Mouse (Mus musculus): Measurements from ENCODE around the gene Oat. TPM values are rescaled to one million over a fixed set of nuclear protein-coding genes. Genes with fewer than 3 reads are reported as not detected.
A peak's percentile ranks its signal among the peaks of the same experiment; 100 is the strongest.

The Oat gene
- total and polyA plus RNA-seq, 3 experiments: 87.6 to 204 (median 104) TPM

DNA sequence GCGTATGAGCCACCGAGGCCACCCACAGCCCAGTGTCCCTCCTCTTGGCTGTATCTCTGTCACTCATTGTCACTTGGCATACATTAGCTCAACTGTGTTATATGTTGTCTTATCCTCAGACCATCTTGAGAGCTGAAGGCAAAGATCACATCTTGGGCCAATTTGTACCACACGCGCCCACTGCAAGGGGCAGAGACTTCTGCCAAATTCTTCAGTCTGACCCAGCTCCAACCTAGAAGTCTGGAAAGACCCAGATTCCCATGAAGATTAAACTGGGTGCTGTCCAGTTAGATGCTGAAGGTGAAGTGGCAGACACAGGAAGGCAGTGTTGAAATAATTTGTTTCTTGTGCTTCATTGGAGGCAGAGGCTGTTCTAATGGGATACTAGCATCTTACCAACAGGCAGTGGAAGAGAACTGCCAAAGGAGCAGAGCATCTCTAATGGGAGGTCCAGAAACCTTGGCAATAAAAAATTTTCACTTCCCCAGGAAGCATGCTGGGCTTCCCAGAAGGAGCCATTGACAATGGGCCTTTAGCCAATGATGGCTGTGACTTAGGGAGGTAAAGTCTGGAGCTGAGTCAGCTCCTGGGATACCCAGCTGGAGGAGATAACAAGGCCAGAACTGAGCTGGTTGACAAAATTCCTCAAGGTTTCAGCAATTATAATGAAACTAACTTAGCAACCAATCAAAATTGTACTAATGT, 32.3 kb upstream of the Oat start:
- H3K27me3 ChIP-seq (replicated peaks): peaks cover 52% of the 10 kb centered on the region
- TF ChIP-seq JUN (IDR thresholded peaks at IDR 0.05; ENCODE audit: insufficient read depth, low read depth, low read length): no peak
- no peak for TF ChIP-seq BHLHE40 (IDR thresholded peaks at IDR 0.05; ENCODE audit: low read depth, low read length)
- TF ChIP-seq JUND (conservative IDR thresholded peaks at IDR 0.05; ENCODE audit: low read depth, low read length): no peak
- no peak for TF ChIP-seq CHD2 (IDR thresholded peaks at IDR 0.05; ENCODE audit: low read length)
- no peak for TF ChIP-seq UBTF (IDR thresholded peaks at IDR 0.05; ENCODE audit: low read depth, low read length)
- no peak for TF ChIP-seq USF1 (IDR thresholded peaks at IDR 0.05; ENCODE audit: low read depth, low read length)
- TF ChIP-seq SIN3A (IDR thresholded peaks at IDR 0.05; ENCODE audit: low read length): no peak
- TF ChIP-seq CTCF (conservative IDR thresholded peaks at IDR 0.05 in 1 of 2, IDR thresholded peaks at IDR 0.05 in 1 of 2; ENCODE audit: low read depth in 2 of 2, low read length in 2 of 2): no peak
- no peak for TF ChIP-seq USF2 (conservative IDR thresholded peaks at IDR 0.05; ENCODE audit: low read depth, low read length)
- no peak for TF ChIP-seq ZNF384 (IDR thresholded peaks at IDR 0.05; ENCODE audit: low read depth, low read length)
- no peak for TF ChIP-seq EP300 (IDR thresholded peaks at IDR 0.05; ENCODE audit: low read length)
- TF ChIP-seq ZMIZ1 (IDR thresholded peaks at IDR 0.05; ENCODE audit: low read depth, low read length): no peak
- no peak for TF ChIP-seq IRF4 (IDR thresholded peaks at IDR 0.05; ENCODE audit: low read depth, low read length)
- TF ChIP-seq E2F4 (IDR thresholded peaks at IDR 0.05; ENCODE audit: insufficient replicate concordance, low read depth, low read length): no peak
- TF ChIP-seq RAD21 (IDR thresholded peaks at IDR 0.05; ENCODE audit: low read depth, low read length): no peak
- TF ChIP-seq CHD1 (IDR thresholded peaks at IDR 0.05; ENCODE audit: low read depth, low read length): no peak
- no peak for TF ChIP-seq POLR2AphosphoS2 (IDR thresholded peaks at IDR 0.05; ENCODE audit: low read depth, low read length)

DNA sequence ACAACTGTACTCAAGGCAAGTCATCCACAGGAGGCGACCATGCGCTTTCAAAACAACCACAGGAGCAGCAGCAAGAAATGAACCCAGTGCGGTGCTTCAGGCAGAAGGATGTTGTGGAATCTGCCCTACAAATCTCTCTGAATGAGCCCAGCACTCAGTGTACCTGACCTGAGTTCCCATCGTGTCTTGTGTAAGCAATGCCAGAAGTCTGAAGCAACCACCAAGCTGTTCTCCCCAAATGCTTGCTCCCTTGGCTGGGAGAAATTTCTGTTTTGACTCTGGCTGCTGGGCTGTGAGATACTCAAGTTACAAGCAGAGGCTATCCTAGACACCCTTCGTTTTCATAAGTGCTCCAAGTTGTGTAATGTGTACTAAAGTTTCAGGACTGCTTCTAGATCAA, 29.5 kb upstream of the Oat start:
- peaks cover 78% of the 10 kb centered on the region for H3K27me3 ChIP-seq (replicated peaks)
- TF ChIP-seq CTCF (conservative IDR thresholded peaks at IDR 0.05 in 1 of 2, IDR thresholded peaks at IDR 0.05 in 1 of 2; ENCODE audit: low read depth in 2 of 2, low read length in 2 of 2) (0 out of 4 replicates have a peak, but pooled peaks of 1 of the 2 experiments have one; percentile 11), UBTF (IDR thresholded peaks at IDR 0.05; ENCODE audit: low read depth, low read length) (no peak), RAD21 (IDR thresholded peaks at IDR 0.05; ENCODE audit: low read depth, low read length) (peak; percentile 8), HCFC1 (IDR thresholded peaks at IDR 0.05; ENCODE audit: low read depth, low read length) (no peak), E2F4 (IDR thresholded peaks at IDR 0.05; ENCODE audit: insufficient replicate concordance, low read depth, low read length) (no peak), MAZ (IDR thresholded peaks at IDR 0.05; ENCODE audit: low read depth, low read length) (no peak), USF2 (conservative IDR thresholded peaks at IDR 0.05; ENCODE audit: low read depth, low read length) (no peak)
- dilution Hi-C loops (cut with MboI; ENCODE audit: extremely low pct_ligation_motif_present, extremely low pct_unique_long_range_greater_than_20kb, low sequenced_read_pairs): no loop called here

More for the DNA sequence above, 32.3 kb upstream of the Oat start:
- Histone ChIP-seq H3K9me3 (replicated peaks; ENCODE audit: low read length) (no peaks in the 10 kb centered on the region), H3K36me3 (replicated peaks in 1 of 2; ENCODE audit: control insufficient read depth in 1 of 2, insufficient read depth in 1 of 2, low read length in 1 of 2) (no peaks in the 10 kb centered on the region), H3K4me2 (ENCODE audit: insufficient read depth, low read depth, poor library complexity, severe bottlenecking) (no peak overlapping the region), H3K79me2 (replicated peaks; ENCODE audit: control insufficient read depth, extremely low read depth, insufficient read depth, poor library complexity, severe bottlenecking) (no peaks in the 10 kb centered on the region), H3K9ac (ENCODE audit: insufficient read depth, low read depth) (no peak overlapping the region), H3K27ac (ENCODE audit: insufficient read depth, low read depth) (no peak overlapping the region), H3K4me1 (ENCODE audit: control insufficient read depth in 1 of 2, insufficient read depth in 2 of 2) (peaks cover 4 to 21% of the 10 kb centered on the region in 2 experiments; a peak in 2 of 4 replicates), H3K4me3 (replicated peaks in 1 of 3; ENCODE audit: low read depth in 2 of 3, low read length in 2 of 3, poor library complexity in 1 of 3) (no peak overlapping the region)
- in situ Hi-C loops (cut with MboI; ENCODE audit: low pct_ligation_motif_present, low pct_unique_long_range_greater_than_20kb, low sequenced_read_pairs) (no loop called here), dilution Hi-C loops (cut with MboI; ENCODE audit: extremely low pct_ligation_motif_present, extremely low pct_unique_long_range_greater_than_20kb, low sequenced_read_pairs) (no loop called here)
- no peak for DNase-seq (ENCODE audit: extremely low read depth)

More for the DNA sequence above, 29.5 kb upstream of the Oat start:
- Histone ChIP-seq H3K27ac (ENCODE audit: insufficient read depth, low read depth) (no peak overlapping the region), H3K79me2 (replicated peaks; ENCODE audit: control insufficient read depth, extremely low read depth, insufficient read depth, poor library complexity, severe bottlenecking) (no peaks in the 10 kb centered on the region), H3K4me2 (ENCODE audit: insufficient read depth, low read depth, poor library complexity, severe bottlenecking) (no peak overlapping the region), H3K9me3 (replicated peaks; ENCODE audit: low read length) (no peaks in the 10 kb centered on the region), H3K9ac (ENCODE audit: insufficient read depth, low read depth) (no peak overlapping the region), H3K36me3 (replicated peaks in 1 of 2; ENCODE audit: control insufficient read depth in 1 of 2, insufficient read depth in 1 of 2, low read length in 1 of 2) (no peaks in the 10 kb centered on the region), H3K4me1 (ENCODE audit: control insufficient read depth in 1 of 2, insufficient read depth in 2 of 2) (no peaks in the 10 kb centered on the region; a peak in 1 of 4 replicates), H3K4me3 (replicated peaks in 1 of 3; ENCODE audit: low read depth in 2 of 3, low read length in 2 of 3, poor library complexity in 1 of 3) (no peak overlapping the region)
- no peak for DNase-seq (ENCODE audit: extremely low read depth)
- in situ Hi-C loops (cut with MboI; ENCODE audit: low pct_ligation_motif_present, low pct_unique_long_range_greater_than_20kb, low sequenced_read_pairs): no loop called here
